Mouse (Mus musculus) heart, embryonic 12.5 days (tissue): ENCODE results near the gene Plcb3. TPM values are rescaled to one million over a fixed set of nuclear protein-coding genes. Genes with fewer than 3 reads are reported as not detected.
A peak's percentile ranks its signal among the peaks of the same experiment; 100 is the strongest.

Source experiments
- ATAC-seq: fragments of 200-750 bp; cut with Nextera tagmentation; 2 replicates; pipeline ENCODE4 v1.8.0; 2017; ENCODE audit warnings: moderate TSS enrichment, moderate library complexity; ENCODE audit not compliant: insufficient number of reproducible peaks, low FRiP score
- H3K27ac ChIP-seq: fragments of 300-500 bp; sonication (generic); 2 replicates; pipeline ENCODE4 v1.5.1; 2016; ENCODE audit warnings: mild to moderate bottlenecking, moderate library complexity; ENCODE audit not compliant: poor library complexity, severe bottlenecking
- H3K27me3 ChIP-seq: fragments of 300-500 bp; sonication (generic); replicated peaks from 2 replicates; pipeline ENCODE4 v1.6.1; 2016; ENCODE audit warnings: mild to moderate bottlenecking, moderate library complexity
- H3K36me3 ChIP-seq: fragments of 300-500 bp; sonication (generic); 2 replicates; pipeline ENCODE4 v1.6.1; 2016; ENCODE audit warnings: mild to moderate bottlenecking, moderate library complexity
- H3K4me1 ChIP-seq: fragments of 300-500 bp; sonication (generic); replicated peaks from 2 replicates; pipeline ENCODE4 v1.6.1; 2016; ENCODE audit warnings: mild to moderate bottlenecking
- H3K4me2 ChIP-seq: fragments of 300-500 bp; sonication (generic); 2 replicates; pipeline ENCODE4 v1.6.1; 2016; ENCODE audit warnings: mild to moderate bottlenecking, moderate library complexity
- H3K4me3 ChIP-seq: fragments of 300-500 bp; sonication (generic); 2 replicates; pipeline ENCODE4 v1.5.1; 2016; ENCODE audit warnings: mild to moderate bottlenecking
- H3K9ac ChIP-seq: fragments of 300-500 bp; sonication (generic); 2 replicates; pipeline ENCODE4 v1.6.1; 2016; ENCODE audit warnings: mild to moderate bottlenecking, moderate library complexity
- H3K9me3 ChIP-seq: fragments of 300-500 bp; sonication (generic); replicated peaks from 2 replicates; pipeline ENCODE4 v1.6.1; 2016; ENCODE audit warnings: mild to moderate bottlenecking, moderate library complexity
- WGBS: fragments of 180-500 bp; shearing (Covaris S2); methylation state at CpG from one replicate; pipeline ENCODE4 v1.1.7; 2016; 5-methylcytosine and 5-hydroxymethylcytosine counted together
- polyA plus RNA-seq: library from polyadenylated mRNA; unstranded; fragments of >200 nt; fragmentation: Nextera tagmentation; extraction: Ambion mirVana; gene quantifications from 2 replicates; pipeline ENCODE4 v1.2.1, GENCODE M21; 2016

Plcb3 gene
- polyA plus RNA-seq, 1 experiment from 2014 or later = 26.6 TPM

- 12% methylated on average over 23 of the region's 23 CpGs for WGBS
- H3K4me1 ChIP-seq = peaks cover 14% of the 10 kb centered on the region
- H3K27me3 ChIP-seq = peaks cover 74% of the 10 kb centered on the region
- peak within 1 kb of the TSS; percentile 83 for H3K4me2 ChIP-seq
- no peaks in the 10 kb centered on the region for H3K9me3 ChIP-seq
- ATAC-seq = no peak
- H3K36me3 ChIP-seq = 0 out of 2 replicates have a peak, but pooled peaks cover 2% of the 10 kb centered on the region
- peak within 1 kb of the TSS; percentile 43 for H3K4me3 ChIP-seq
- peak within 1 kb of the TSS; percentile 53 for H3K9ac ChIP-seq
- no peak within 1 kb of the TSS for H3K27ac ChIP-seq
Observed at GRCm38 (mm10) chr19:6934195-6934977, 41.9 kb downstream of the Plcb3 start, which contains the start of gene Kcnk4. Gene Kcnk4 (minus strand): TSS chr19:6934515.

- peak; percentile 58 for ATAC-seq
- Histone ChIP-seq H3K9ac (peak overlapping the region; percentile 53), H3K36me3 (0 out of 2 replicates have a peak, but pooled peaks cover 2% of the 10 kb centered on the region), H3K4me3 (peak overlapping the region; percentile 43), H3K4me2 (peak overlapping the region; percentile 83), H3K27ac (no peak overlapping the region), H3K9me3 (no peaks in the 10 kb centered on the region), H3K4me1 (peaks cover 14% of the 10 kb centered on the region), H3K27me3 (peaks cover 81% of the 10 kb centered on the region)
- WGBS = 4% methylated on average over 58 of the region's 58 CpGs
Observed at GRCm38 (mm10) chr19:6933436-6934194, 42.7 kb downstream of the Plcb3 start.

GRCm38 (mm10) chr19:6933102-6933435, 43.2 kb downstream of the Plcb3 start:
- H3K27me3 ChIP-seq = peaks cover 83% of the 10 kb centered on the region
- H3K4me2 ChIP-seq = peak overlapping the region; percentile 83
- WGBS = 24% methylated on average over 4 of the region's 4 CpGs
- H3K9me3 ChIP-seq = no peaks in the 10 kb centered on the region
- no peak for ATAC-seq
- peak overlapping the region; percentile 53; the same call in 1 of the 2 replicates for H3K9ac ChIP-seq
- H3K27ac ChIP-seq = no peak overlapping the region
- peaks cover 14% of the 10 kb centered on the region for H3K4me1 ChIP-seq
- 0 out of 2 replicates have a peak, but pooled peaks cover 2% of the 10 kb centered on the region for H3K36me3 ChIP-seq
- H3K4me3 ChIP-seq = peak overlapping the region; percentile 43

- no peaks in the 10 kb centered on the region for H3K9me3 ChIP-seq
- no peak overlapping the region for H3K9ac ChIP-seq
- no peak overlapping the region for H3K4me3 ChIP-seq
- H3K27me3 ChIP-seq = peaks cover 88% of the 10 kb centered on the region
- peaks cover 17% of the 10 kb centered on the region for H3K4me1 ChIP-seq
- no peak overlapping the region for H3K4me2 ChIP-seq
- no peak for ATAC-seq
- no peaks in the 10 kb centered on the region for H3K36me3 ChIP-seq
- H3K27ac ChIP-seq = no peak overlapping the region
- 58% methylated on average over 1 of the region's 1 CpGs for WGBS
Observed at GRCm38 (mm10) chr19:6932018-6932417, 44.3 kb downstream of the Plcb3 start.

- Histone ChIP-seq H3K27ac (no peak overlapping the region), H3K4me3 (no peak overlapping the region), H3K36me3 (no peaks in the 10 kb centered on the region), H3K4me2 (no peak overlapping the region), H3K4me1 (peaks cover 19% of the 10 kb centered on the region), H3K27me3 (peaks cover 94% of the 10 kb centered on the region), H3K9ac (no peak overlapping the region), H3K9me3 (peaks cover 3% of the 10 kb centered on the region; the same call in 1 of the 2 replicates)
- WGBS = 11% methylated on average over 2 of the region's 2 CpGs
- no peak for ATAC-seq
Observed at GRCm38 (mm10) chr19:6931002-6931401, 45.3 kb downstream of the Plcb3 start.

- Histone ChIP-seq H3K9ac (no peak overlapping the region), H3K9me3 (peaks cover 4% of the 10 kb centered on the region; the same call in 1 of the 2 replicates), H3K4me2 (no peak overlapping the region), H3K4me1 (peaks cover 24% of the 10 kb centered on the region), H3K36me3 (no peaks in the 10 kb centered on the region), H3K27ac (no peak overlapping the region), H3K4me3 (no peak overlapping the region), H3K27me3 (peaks cover 84% of the 10 kb centered on the region)
- no peak for ATAC-seq
- WGBS = 11% methylated on average over 9 of the region's 9 CpGs
Observed at GRCm38 (mm10) chr19:6928080-6928479, 48.2 kb downstream of the Plcb3 start.

- Histone ChIP-seq H3K9ac (no peak overlapping the region), H3K27me3 (peaks cover 71% of the 10 kb centered on the region), H3K9me3 (peaks cover 4% of the 10 kb centered on the region; the same call in 1 of the 2 replicates), H3K36me3 (no peaks in the 10 kb centered on the region), H3K4me2 (peak overlapping the region; percentile 56), H3K27ac (no peak overlapping the region), H3K4me3 (peak overlapping the region; percentile 24), H3K4me1 (peaks cover 31% of the 10 kb centered on the region)
- 12% methylated on average over 26 of the region's 26 CpGs for WGBS
- no peak for ATAC-seq
Observed at GRCm38 (mm10) chr19:6926559-6927255, 49.6 kb downstream of the Plcb3 start.

- no peaks in the 10 kb centered on the region for H3K36me3 ChIP-seq
- peak overlapping the region; percentile 18; the same call in 1 of the 2 replicates for H3K9ac ChIP-seq
- peaks cover 32% of the 10 kb centered on the region for H3K4me1 ChIP-seq
- no peak overlapping the region for H3K27ac ChIP-seq
- whole genome bisulfite sequencing = 8% methylated on average over 40 of the region's 40 CpGs
- peaks cover 62% of the 10 kb centered on the region for H3K27me3 ChIP-seq
- no peak for ATAC-seq
- peak overlapping the region; percentile 53 for H3K4me2 ChIP-seq
- peak overlapping the region; percentile 12; the same call in 1 of the 2 replicates for H3K4me3 ChIP-seq
- peaks cover 4% of the 10 kb centered on the region; the same call in 1 of the 2 replicates for H3K9me3 ChIP-seq
Observed at GRCm38 (mm10) chr19:6925611-6926329, 50.5 kb downstream of the Plcb3 start.

GRCm38 (mm10) chr19:6925307-6925573, 51.0 kb downstream of the Plcb3 start, which contains the start of gene Catsperz:
Gene Catsperz (minus strand): TSS chr19:6925380.
- Histone ChIP-seq H3K4me2 (peak within 1 kb of the TSS; percentile 53), H3K4me1 (peaks cover 38% of the 10 kb centered on the region), H3K36me3 (no peaks in the 10 kb centered on the region), H3K9me3 (peaks cover 4% of the 10 kb centered on the region; the same call in 1 of the 2 replicates), H3K27ac (no peak within 1 kb of the TSS), H3K9ac (peak within 1 kb of the TSS; percentile 18; the same call in 1 of the 2 replicates), H3K27me3 (peaks cover 56% of the 10 kb centered on the region), H3K4me3 (peak within 1 kb of the TSS; percentile 12)
- ATAC-seq = no peak
- WGBS = 3% methylated on average over 9 of the region's 9 CpGs
